Mouse (Mus musculus) hindbrain, embryonic 15.5 days (tissue): Measurements from ENCODE around the gene Aprt. TPM values are rescaled to one million over a fixed set of nuclear protein-coding genes. Genes with fewer than 3 reads are reported as not detected.

Experiments used
- ATAC-seq: fragments of 200-750 bp; cut with Nextera tagmentation; 2 replicates; pipeline ENCODE4 v1.8.0; 2017; ENCODE audit warnings: low read depth, moderate number of reproducible peaks, moderate TSS enrichment; ENCODE audit not compliant: low FRiP score
- H3K27ac ChIP-seq: fragments of 300-500 bp; sonication (generic); replicated peaks from 2 replicates; pipeline ENCODE4 v1.5.1; 2015; ENCODE audit warnings: mild to moderate bottlenecking, inconsistent platforms
- H3K27me3 ChIP-seq: fragments of 300-500 bp; sonication (generic); 2 replicates; pipeline ENCODE4 v1.6.1; 2015; ENCODE audit warnings: control low read depth, inconsistent platforms
- H3K36me3 ChIP-seq: fragments of 300-500 bp; sonication (generic); 2 replicates; pipeline ENCODE4 v1.6.1; 2015; ENCODE audit warnings: control low read depth, inconsistent platforms
- H3K4me1 ChIP-seq: fragments of 300-500 bp; sonication (generic); replicated peaks from 2 replicates; pipeline ENCODE4 v1.6.1; 2015; ENCODE audit warnings: control low read depth, inconsistent platforms
- H3K4me2 ChIP-seq: fragments of 300-500 bp; sonication (generic); 2 replicates; pipeline ENCODE4 v1.6.1; 2015; ENCODE audit warnings: moderate library complexity, mild to moderate bottlenecking, inconsistent platforms
- H3K4me3 ChIP-seq: fragments of 300-500 bp; sonication (generic); 2 replicates; pipeline ENCODE4 v1.5.1; 2015; ENCODE audit warnings: mild to moderate bottlenecking, inconsistent platforms
- H3K9ac ChIP-seq: fragments of 300-500 bp; sonication (generic); 2 replicates; pipeline ENCODE4 v1.6.1; 2015; ENCODE audit warnings: inconsistent platforms
- H3K9me3 ChIP-seq: fragments of 300-500 bp; sonication (generic); 2 replicates; pipeline ENCODE4 v1.6.1; 2016; ENCODE audit warnings: control low read depth, inconsistent platforms
- WGBS: fragments of 180-500 bp; shearing (Covaris S2); methylation state at CpG from one replicate; pipeline ENCODE4 v1.1.7; 2015; 5-methylcytosine and 5-hydroxymethylcytosine counted together
- polyA plus RNA-seq: library from polyadenylated mRNA; unstranded; fragments of >200 nt; fragmentation: Nextera tagmentation; extraction: Ambion mirVana; gene quantifications from 2 replicates; pipeline ENCODE4 v1.2.1, GENCODE M21; 2015

The Aprt gene
- polyA plus RNA-seq, 1 experiment from 2014 or later, result 179 TPM

DNA sequence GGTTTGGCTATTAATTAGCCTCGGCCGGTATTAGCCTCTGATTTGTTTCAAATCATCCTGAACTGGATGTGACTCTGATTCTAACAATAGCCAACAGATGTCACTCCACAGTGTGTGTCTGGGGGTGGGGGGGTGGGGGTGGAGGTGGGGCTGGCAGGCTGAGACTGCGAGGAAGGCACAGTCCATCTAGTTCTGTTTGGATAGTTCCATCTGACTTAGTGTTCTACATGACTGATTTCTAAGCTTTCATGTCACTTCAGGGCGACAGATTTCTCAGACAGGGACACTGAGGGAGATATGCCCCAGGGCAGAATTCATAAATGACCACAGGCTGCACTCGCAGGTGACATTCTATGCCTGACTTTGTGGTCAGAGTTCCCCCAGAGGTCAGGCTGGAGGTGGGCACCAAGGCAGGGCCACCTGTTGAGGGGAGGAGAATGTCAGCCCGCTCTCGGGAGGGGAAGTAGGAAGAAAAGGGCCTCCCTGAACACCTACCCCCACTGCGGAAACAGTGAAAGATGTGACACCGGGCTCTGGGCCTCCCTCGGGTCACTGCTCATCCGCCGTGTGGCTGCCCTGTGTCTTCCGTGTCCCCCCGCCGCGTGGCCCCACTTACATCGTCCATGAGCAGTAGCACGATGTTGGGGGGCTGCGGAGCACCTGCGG is 34.0 kb upstream of the Aprt start:
- H3K4me2 ChIP-seq, result peak overlapping the region; percentile 83
- H3K9me3 ChIP-seq, result no peaks in the 10 kb centered on the region
- H3K36me3 ChIP-seq, result 0 out of 2 replicates have a peak, but pooled peaks cover 3% of the 10 kb centered on the region
- WGBS, result 2% methylated on average over 20 of the region's 20 CpGs
- peak overlapping the region; percentile 78 for H3K27ac ChIP-seq
- H3K4me1 ChIP-seq, result peaks cover 21% of the 10 kb centered on the region
- peak overlapping the region; percentile 67 for H3K9ac ChIP-seq
- H3K4me3 ChIP-seq, result peak overlapping the region; percentile 61
- ATAC-seq, result peak; percentile 3; the same call in 1 of the 2 replicates
- H3K27me3 ChIP-seq, result no peaks in the 10 kb centered on the region

DNA sequence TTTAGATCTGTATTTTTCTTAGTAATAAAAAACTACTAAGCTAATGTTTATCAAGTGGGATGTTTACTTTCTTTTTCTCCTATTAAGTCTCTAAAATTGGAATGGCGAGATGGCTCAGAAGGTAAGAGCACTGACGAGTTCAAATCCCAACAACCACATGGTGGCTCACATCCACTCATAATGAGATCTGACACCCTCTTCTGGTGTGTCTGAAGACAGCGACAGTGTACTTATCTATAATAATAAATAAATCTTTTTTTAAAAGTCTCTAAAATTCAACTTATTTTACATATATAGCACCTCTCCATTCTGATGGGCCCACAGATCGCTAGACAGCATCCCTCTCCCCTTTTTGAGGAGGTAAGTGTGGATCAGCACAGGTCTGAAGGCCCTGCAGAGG is 33.5 kb upstream of the Aprt start:
- 0 out of 2 replicates have a peak, but pooled peaks cover 3% of the 10 kb centered on the region for H3K36me3 ChIP-seq
- no peaks in the 10 kb centered on the region for H3K9me3 ChIP-seq
- H3K9ac ChIP-seq, result no peak overlapping the region
- H3K4me3 ChIP-seq, result peak overlapping the region; percentile 61
- peak overlapping the region; percentile 83 for H3K4me2 ChIP-seq
- ATAC-seq, result no peak
- 56% methylated on average over 4 of the region's 4 CpGs for WGBS
- H3K27me3 ChIP-seq, result no peaks in the 10 kb centered on the region
- H3K4me1 ChIP-seq, result peaks cover 21% of the 10 kb centered on the region
- H3K27ac ChIP-seq, result no peak overlapping the region

GRCm38 (mm10) chr8:122606810-122607209 is 30.1 kb upstream of the Aprt start:
- Histone ChIP-seq H3K36me3 (no peaks in the 10 kb centered on the region), H3K4me3 (no peak overlapping the region), H3K4me2 (no peak overlapping the region), H3K9me3 (no peaks in the 10 kb centered on the region), H3K27ac (no peak overlapping the region), H3K27me3 (no peaks in the 10 kb centered on the region), H3K4me1 (peaks cover 8% of the 10 kb centered on the region), H3K9ac (no peak overlapping the region)
- WGBS, result 90% methylated on average over 11 of the region's 12 CpGs
- ATAC-seq, result no peak

GRCm38 (mm10) chr8:122605367-122605766 is 28.7 kb upstream of the Aprt start:
- no peak overlapping the region for H3K27ac ChIP-seq
- H3K9me3 ChIP-seq, result no peaks in the 10 kb centered on the region
- H3K36me3 ChIP-seq, result no peaks in the 10 kb centered on the region
- ATAC-seq, result no peak
- peaks cover 2% of the 10 kb centered on the region for H3K4me1 ChIP-seq
- H3K4me3 ChIP-seq, result no peak overlapping the region
- 78% methylated on average over 4 of the region's 4 CpGs for WGBS
- no peak overlapping the region for H3K4me2 ChIP-seq
- H3K9ac ChIP-seq, result no peak overlapping the region
- no peaks in the 10 kb centered on the region for H3K27me3 ChIP-seq

DNA sequence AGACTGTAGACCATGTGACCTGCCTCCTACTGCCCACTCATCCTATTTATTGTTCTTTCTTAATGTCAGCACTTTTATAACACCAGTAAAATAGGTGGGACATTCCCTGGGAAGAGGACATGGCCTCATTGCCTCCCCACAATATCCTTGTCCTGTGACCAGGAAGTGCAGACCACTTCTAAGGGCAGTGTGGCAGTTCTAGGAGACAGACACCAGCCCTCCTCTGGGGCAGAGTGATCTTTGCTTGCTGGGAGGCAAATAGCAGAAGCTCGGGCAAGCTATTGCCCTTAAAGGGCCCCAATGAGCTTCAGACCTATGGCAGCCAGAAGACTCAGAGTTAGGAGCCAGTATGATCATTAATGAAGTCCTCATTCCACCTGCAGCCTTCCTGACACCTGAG is 27.9 kb upstream of the Aprt start:
- H3K4me2 ChIP-seq, result no peak overlapping the region
- no peak for ATAC-seq

GRCm38 (mm10) chr8:122600666-122601065 is 24.0 kb upstream of the Aprt start:
- Histone ChIP-seq H3K36me3 (no peaks in the 10 kb centered on the region; the same call in 1 of the 2 replicates), H3K9me3 (no peaks in the 10 kb centered on the region), H3K4me1 (no peaks in the 10 kb centered on the region), H3K27ac (no peak overlapping the region), H3K9ac (no peak overlapping the region), H3K4me2 (no peak overlapping the region), H3K4me3 (no peak overlapping the region), H3K27me3 (no peaks in the 10 kb centered on the region)
- WGBS, result 85% methylated on average over 9 of the region's 9 CpGs
- no peak for ATAC-seq

More for the DNA sequence above, 27.9 kb upstream of the Aprt start:
- H3K36me3 ChIP-seq, result no peaks in the 10 kb centered on the region
- no peak overlapping the region for H3K27ac ChIP-seq
- 78% methylated on average over 1 of the region's 1 CpGs for whole genome bisulfite sequencing
- H3K4me3 ChIP-seq, result no peak overlapping the region
- H3K9ac ChIP-seq, result no peak overlapping the region
- H3K9me3 ChIP-seq, result no peaks in the 10 kb centered on the region
- H3K4me1 ChIP-seq, result no peaks in the 10 kb centered on the region
- no peaks in the 10 kb centered on the region for H3K27me3 ChIP-seq

DNA sequence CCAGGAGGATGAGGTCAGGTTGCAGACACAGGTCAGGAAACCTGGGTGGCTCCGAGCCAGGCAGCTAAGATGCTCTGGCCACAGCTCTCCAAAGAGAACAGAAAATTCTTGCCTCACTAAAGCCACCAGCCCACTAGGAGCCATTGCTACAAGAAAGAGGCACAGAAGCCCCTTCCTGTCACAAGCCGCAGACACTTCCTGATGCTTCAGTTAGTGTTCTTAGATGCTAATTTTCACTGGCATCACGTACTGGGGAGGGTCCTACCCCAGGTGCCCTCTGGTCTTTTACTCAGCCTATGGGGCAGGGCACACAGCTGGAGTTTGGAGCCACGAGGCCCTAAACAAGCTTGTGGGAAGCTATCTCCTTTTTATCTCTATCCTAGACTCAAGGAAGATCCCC is 19.3 kb upstream of the Aprt start:
- 55% methylated on average over 4 of the region's 4 CpGs for WGBS
- no peaks in the 10 kb centered on the region; the same call in 1 of the 2 replicates for H3K36me3 ChIP-seq
- peaks cover 19% of the 10 kb centered on the region; the same call in 1 of the 2 replicates for H3K4me1 ChIP-seq
- no peak overlapping the region for H3K9ac ChIP-seq
- H3K27me3 ChIP-seq, result no peaks in the 10 kb centered on the region
- no peak overlapping the region for H3K4me2 ChIP-seq
- H3K4me3 ChIP-seq, result no peak overlapping the region
- no peak overlapping the region for H3K27ac ChIP-seq
- ATAC-seq, result no peak
- H3K9me3 ChIP-seq, result no peaks in the 10 kb centered on the region

DNA sequence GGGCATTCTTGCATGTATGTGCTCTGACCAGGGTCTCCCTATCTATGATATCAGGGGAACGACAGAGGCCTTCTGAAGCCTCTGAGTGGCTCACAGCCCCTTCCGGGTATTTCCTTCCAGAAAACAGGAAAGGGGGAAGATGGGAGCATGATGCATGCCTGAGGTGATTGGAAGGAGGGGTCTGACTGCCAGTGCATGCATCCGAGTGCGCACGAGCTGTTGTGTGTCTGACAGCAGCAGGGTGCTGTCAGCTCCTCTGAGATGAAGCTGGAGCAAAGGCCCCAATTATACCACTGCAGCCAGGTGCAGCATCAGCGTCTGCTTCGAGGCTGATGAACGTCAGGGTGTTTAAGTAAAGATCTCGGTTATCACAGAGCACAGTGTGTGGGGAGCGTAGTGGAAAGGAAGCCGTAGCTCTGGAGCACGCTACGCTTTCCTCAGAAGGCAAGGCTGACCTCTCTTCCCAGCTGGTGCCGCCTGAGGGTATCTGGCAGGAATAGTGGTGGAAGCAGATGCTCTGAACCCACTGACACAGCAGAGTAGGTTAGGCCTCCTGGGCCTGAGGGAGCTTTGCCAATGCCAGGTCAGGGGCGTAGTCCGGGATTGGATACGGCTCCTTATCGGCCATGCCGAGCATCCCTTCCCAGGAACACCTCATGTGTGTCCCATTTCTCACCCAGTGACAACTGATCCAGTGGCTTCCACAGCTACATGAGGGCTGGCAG is 17.2 kb upstream of the Aprt start:
- peak; percentile 21; the same call in 1 of the 2 replicates for ATAC-seq
- peak overlapping the region; percentile 62 for H3K27ac ChIP-seq

GRCm38 (mm10) chr8:122593240-122593639 is 16.5 kb upstream of the Aprt start:
- Histone ChIP-seq H3K9ac (no peak overlapping the region), H3K4me1 (peaks cover 19% of the 10 kb centered on the region; the same call in 1 of the 2 replicates), H3K27ac (peak overlapping the region; percentile 62; the same call in 1 of the 2 replicates), H3K9me3 (no peaks in the 10 kb centered on the region), H3K36me3 (no peaks in the 10 kb centered on the region; the same call in 1 of the 2 replicates), H3K4me2 (no peak overlapping the region), H3K27me3 (no peaks in the 10 kb centered on the region), H3K4me3 (no peak overlapping the region)
- no peak for ATAC-seq
- WGBS, result 71% methylated on average over 12 of the region's 12 CpGs

More for the DNA sequence above, 17.2 kb upstream of the Aprt start:
- no peak overlapping the region for H3K4me3 ChIP-seq
- peak overlapping the region; percentile 18; the same call in 1 of the 2 replicates for H3K9ac ChIP-seq
- H3K4me1 ChIP-seq, result peaks cover 19% of the 10 kb centered on the region; the same call in 1 of the 2 replicates
- no peaks in the 10 kb centered on the region; the same call in 1 of the 2 replicates for H3K36me3 ChIP-seq
- 61% methylated on average over 19 of the region's 19 CpGs for WGBS
- no peaks in the 10 kb centered on the region for H3K27me3 ChIP-seq
- no peak overlapping the region for H3K4me2 ChIP-seq
- no peaks in the 10 kb centered on the region for H3K9me3 ChIP-seq

GRCm38 (mm10) chr8:122586749-122587148 is 10.0 kb upstream of the Aprt start:
- Histone ChIP-seq H3K36me3 (no peaks in the 10 kb centered on the region), H3K27ac (no peak overlapping the region), H3K27me3 (no peaks in the 10 kb centered on the region), H3K4me3 (no peak overlapping the region), H3K9ac (no peak overlapping the region), H3K4me2 (no peak overlapping the region), H3K9me3 (no peaks in the 10 kb centered on the region), H3K4me1 (0 out of 2 replicates have a peak, but pooled peaks cover 2% of the 10 kb centered on the region)
- no peak for ATAC-seq
- WGBS, result 86% methylated on average over 10 of the region's 10 CpGs

GRCm38 (mm10) chr8:122586171-122586570 is 9.5 kb upstream of the Aprt start:
- no peak overlapping the region for H3K27ac ChIP-seq
- no peaks in the 10 kb centered on the region for H3K36me3 ChIP-seq
- H3K27me3 ChIP-seq, result no peaks in the 10 kb centered on the region
- WGBS, result 39% methylated on average over 7 of the region's 7 CpGs
- ATAC-seq, result no peak
- no peak overlapping the region for H3K4me2 ChIP-seq
- H3K4me1 ChIP-seq, result 0 out of 2 replicates have a peak, but pooled peaks cover 2% of the 10 kb centered on the region
- H3K9ac ChIP-seq, result no peak overlapping the region
- no peak overlapping the region for H3K4me3 ChIP-seq
- no peaks in the 10 kb centered on the region for H3K9me3 ChIP-seq

- Histone ChIP-seq H3K27me3 (no peaks in the 10 kb centered on the region), H3K9ac (no peak overlapping the region), H3K4me2 (no peak overlapping the region), H3K27ac (no peak overlapping the region), H3K9me3 (no peaks in the 10 kb centered on the region), H3K4me1 (0 out of 2 replicates have a peak, but pooled peaks cover 2% of the 10 kb centered on the region), H3K36me3 (no peaks in the 10 kb centered on the region), H3K4me3 (no peak overlapping the region)
- WGBS, result 71% methylated on average over 14 of the region's 14 CpGs
- no peak for ATAC-seq
Measured at GRCm38 (mm10) chr8:122585411-122585891, 8.7 kb upstream of the Aprt start.
